Mouse (Mus musculus) limb, embryonic 13.5 days (tissue): ENCODE data around the gene Alas2. TPM values are rescaled to one million over a fixed set of nuclear protein-coding genes. Genes with fewer than 3 reads are reported as not detected.

Experiments used
- ATAC-seq: fragments of 200-750 bp; cut with Nextera tagmentation; 2 replicates; pipeline ENCODE4 v1.8.0; 2017; ENCODE audit warnings: low read depth, moderate number of reproducible peaks, moderate TSS enrichment; ENCODE audit not compliant: low FRiP score
- H3K27ac ChIP-seq: fragments of 300-500 bp; sonication (generic); 2 replicates; pipeline ENCODE4 v1.5.1; 2015; ENCODE audit warnings: inconsistent platforms, mild to moderate bottlenecking, moderate library complexity
- H3K27me3 ChIP-seq: fragments of 300-500 bp; sonication (generic); 2 replicates; pipeline ENCODE4 v1.6.1; 2015; ENCODE audit warnings: mild to moderate bottlenecking, inconsistent platforms
- H3K36me3 ChIP-seq: fragments of 300-500 bp; sonication (generic); 2 replicates; pipeline ENCODE4 v1.6.1; 2015; ENCODE audit warnings: inconsistent platforms, mild to moderate bottlenecking, moderate library complexity
- H3K4me1 ChIP-seq: fragments of 300-500 bp; sonication (generic); 2 replicates; pipeline ENCODE4 v1.6.1; 2015; ENCODE audit warnings: inconsistent platforms
- H3K4me2 ChIP-seq: fragments of 300-500 bp; sonication (generic); replicated peaks from 2 replicates; pipeline ENCODE4 v1.6.1; 2015; ENCODE audit warnings: inconsistent platforms, mild to moderate bottlenecking, moderate library complexity
- H3K4me3 ChIP-seq: fragments of 300-500 bp; sonication (generic); 2 replicates; pipeline ENCODE4 v1.5.1; 2015; ENCODE audit warnings: moderate library complexity, mild to moderate bottlenecking, inconsistent platforms
- H3K9ac ChIP-seq: fragments of 300-500 bp; sonication (generic); 2 replicates; pipeline ENCODE4 v1.6.1; 2015; ENCODE audit warnings: mild to moderate bottlenecking, inconsistent platforms
- H3K9me3 ChIP-seq: fragments of 300-500 bp; sonication (generic); 2 replicates; pipeline ENCODE4 v1.6.1; 2016; ENCODE audit warnings: inconsistent platforms
- WGBS: fragments of 180-500 bp; shearing (Covaris S2); methylation state at CpG from one replicate; pipeline ENCODE4 v1.1.7; 2015; 5-methylcytosine and 5-hydroxymethylcytosine counted together
- polyA plus RNA-seq: library from polyadenylated mRNA; unstranded; fragments of >200 nt; fragmentation: Nextera tagmentation; extraction: Ambion mirVana; gene quantifications from 2 replicates; pipeline ENCODE4 v1.2.1, GENCODE M21; 2015

Gene Alas2
- polyA plus RNA-seq = 45.8 and 48.7 TPM in 2 replicates

GRCm38 (mm10) chrX:150547239-150547638 is at the start of gene Alas2:
Alas2 (plus strand) TSS chrX:150547375.
- no peak within 1 kb of the TSS for H3K9ac ChIP-seq
- no peak within 1 kb of the TSS for H3K4me3 ChIP-seq
- no peak within 1 kb of the TSS for H3K4me2 ChIP-seq
- ATAC-seq = no peak
- no peaks in the 10 kb centered on the region for H3K4me1 ChIP-seq
- H3K9me3 ChIP-seq = no peaks in the 10 kb centered on the region
- peaks cover 6% of the 10 kb centered on the region; the same call in 1 of the 2 replicates for H3K36me3 ChIP-seq
- no peak within 1 kb of the TSS for H3K27ac ChIP-seq
- WGBS = 40% methylated on average over 5 of the region's 5 CpGs
- peaks cover 10% of the 10 kb centered on the region; the same call in 1 of the 2 replicates for H3K27me3 ChIP-seq

GRCm38 (mm10) chrX:150508696-150509095 is 38.5 kb upstream of the Alas2 start:
- H3K4me2 ChIP-seq = no peak overlapping the region
- no peak for ATAC-seq
- peaks cover 7% of the 10 kb centered on the region for H3K36me3 ChIP-seq
- H3K4me3 ChIP-seq = no peak overlapping the region
- 86% methylated on average over 6 of the region's 6 CpGs for WGBS
- no peaks in the 10 kb centered on the region for H3K27me3 ChIP-seq
- no peak overlapping the region for H3K27ac ChIP-seq
- no peak overlapping the region for H3K9ac ChIP-seq
- no peaks in the 10 kb centered on the region for H3K4me1 ChIP-seq
- H3K9me3 ChIP-seq = no peaks in the 10 kb centered on the region

GRCm38 (mm10) chrX:150510631-150511030 is 36.5 kb upstream of the Alas2 start:
- no peaks in the 10 kb centered on the region for H3K9me3 ChIP-seq
- 56% methylated on average over 4 of the region's 4 CpGs for WGBS
- H3K36me3 ChIP-seq = peaks cover 7% of the 10 kb centered on the region
- H3K27ac ChIP-seq = no peak overlapping the region
- no peak for ATAC-seq
- no peak overlapping the region for H3K4me3 ChIP-seq
- H3K4me1 ChIP-seq = no peaks in the 10 kb centered on the region
- H3K9ac ChIP-seq = no peak overlapping the region
- H3K4me2 ChIP-seq = no peak overlapping the region
- H3K27me3 ChIP-seq = no peaks in the 10 kb centered on the region

- H3K27me3 ChIP-seq = no peaks in the 10 kb centered on the region
- WGBS = 81% methylated on average over 6 of the region's 6 CpGs
- no peak overlapping the region for H3K4me3 ChIP-seq
- H3K27ac ChIP-seq = no peak overlapping the region; the same call in 1 of the 2 replicates
- H3K4me2 ChIP-seq = no peak overlapping the region
- H3K36me3 ChIP-seq = peaks cover 7% of the 10 kb centered on the region
- no peaks in the 10 kb centered on the region for H3K4me1 ChIP-seq
- H3K9me3 ChIP-seq = no peaks in the 10 kb centered on the region
- no peak overlapping the region for H3K9ac ChIP-seq
- no peak for ATAC-seq
Measured at GRCm38 (mm10) chrX:150511274-150511673, 35.9 kb upstream of the Alas2 start.

- H3K27ac ChIP-seq = no peak overlapping the region
- no peak for ATAC-seq
Measured at GRCm38 (mm10) chrX:150514127-150514526, 33.0 kb upstream of the Alas2 start.

GRCm38 (mm10) chrX:150516015-150516414 is 31.2 kb upstream of the Alas2 start:
- H3K27ac ChIP-seq = no peak overlapping the region
- no peaks in the 10 kb centered on the region for H3K27me3 ChIP-seq
- H3K36me3 ChIP-seq = no peaks in the 10 kb centered on the region
- H3K4me1 ChIP-seq = no peaks in the 10 kb centered on the region
- no peak overlapping the region for H3K4me3 ChIP-seq
- H3K9ac ChIP-seq = no peak overlapping the region
- ATAC-seq = no peak
- no peaks in the 10 kb centered on the region for H3K9me3 ChIP-seq
- no peak overlapping the region for H3K4me2 ChIP-seq

More at GRCm38 (mm10) chrX:150514127-150514526, 33.0 kb upstream of the Alas2 start:
- WGBS = 93% methylated on average over 1 of the region's 1 CpGs
- H3K4me2 ChIP-seq = no peak overlapping the region
- H3K9me3 ChIP-seq = no peaks in the 10 kb centered on the region
- no peak overlapping the region for H3K9ac ChIP-seq
- H3K4me3 ChIP-seq = no peak overlapping the region
- no peaks in the 10 kb centered on the region for H3K27me3 ChIP-seq
- H3K36me3 ChIP-seq = no peaks in the 10 kb centered on the region
- no peaks in the 10 kb centered on the region for H3K4me1 ChIP-seq

- H3K4me3 ChIP-seq = no peak overlapping the region
- WGBS = 81% methylated on average over 1 of the region's 1 CpGs
Measured at GRCm38 (mm10) chrX:150516477-150516876, 30.7 kb upstream of the Alas2 start.

GRCm38 (mm10) chrX:150540111-150540510 is 7.1 kb upstream of the Alas2 start:
- no peak for ATAC-seq
- no peak overlapping the region for H3K4me3 ChIP-seq
- no peak overlapping the region for H3K27ac ChIP-seq
- no peaks in the 10 kb centered on the region for H3K9me3 ChIP-seq
- H3K9ac ChIP-seq = no peak overlapping the region
- H3K4me2 ChIP-seq = no peak overlapping the region
- H3K36me3 ChIP-seq = 0 out of 2 replicates have a peak, but pooled peaks cover 3% of the 10 kb centered on the region
- H3K27me3 ChIP-seq = no peaks in the 10 kb centered on the region
- no peaks in the 10 kb centered on the region for H3K4me1 ChIP-seq
- 92% methylated on average over 2 of the region's 2 CpGs for WGBS

More at GRCm38 (mm10) chrX:150516477-150516876, 30.7 kb upstream of the Alas2 start:
- no peak overlapping the region for H3K9ac ChIP-seq
- no peaks in the 10 kb centered on the region for H3K27me3 ChIP-seq
- no peaks in the 10 kb centered on the region for H3K4me1 ChIP-seq
- H3K4me2 ChIP-seq = no peak overlapping the region
- no peak overlapping the region for H3K27ac ChIP-seq
- H3K9me3 ChIP-seq = no peaks in the 10 kb centered on the region
- no peak for ATAC-seq
- H3K36me3 ChIP-seq = no peaks in the 10 kb centered on the region

GRCm38 (mm10) chrX:150541684-150542083 is 5.5 kb upstream of the Alas2 start:
- H3K9me3 ChIP-seq = no peaks in the 10 kb centered on the region
- H3K27me3 ChIP-seq = no peaks in the 10 kb centered on the region
- no peak overlapping the region for H3K9ac ChIP-seq
- H3K36me3 ChIP-seq = 0 out of 2 replicates have a peak, but pooled peaks cover 3% of the 10 kb centered on the region
- no peak overlapping the region for H3K4me3 ChIP-seq
- no peaks in the 10 kb centered on the region for H3K4me1 ChIP-seq
- no peak overlapping the region for H3K27ac ChIP-seq
- ATAC-seq = no peak
- H3K4me2 ChIP-seq = no peak overlapping the region

GRCm38 (mm10) chrX:150549639-150550038 is 2.5 kb downstream of the Alas2 start:
- H3K4me3 ChIP-seq = no peak overlapping the region
- H3K27me3 ChIP-seq = peaks cover 12% of the 10 kb centered on the region; the same call in 1 of the 2 replicates
- ATAC-seq = no peak
- no peaks in the 10 kb centered on the region for H3K4me1 ChIP-seq
- no peak overlapping the region for H3K9ac ChIP-seq
- 97% methylated on average over 3 of the region's 3 CpGs for WGBS
- H3K27ac ChIP-seq = no peak overlapping the region
- H3K36me3 ChIP-seq = peaks cover 3% of the 10 kb centered on the region; the same call in 1 of the 2 replicates
- no peaks in the 10 kb centered on the region for H3K9me3 ChIP-seq
- no peak overlapping the region for H3K4me2 ChIP-seq

- ATAC-seq = no peak
- WGBS = 92% methylated on average over 2 of the region's 2 CpGs
- no peak overlapping the region for H3K4me2 ChIP-seq
- H3K9ac ChIP-seq = no peak overlapping the region
- H3K4me1 ChIP-seq = no peaks in the 10 kb centered on the region
- no peak overlapping the region for H3K27ac ChIP-seq
- no peak overlapping the region for H3K4me3 ChIP-seq
- no peaks in the 10 kb centered on the region for H3K9me3 ChIP-seq
- H3K27me3 ChIP-seq = peaks cover 12% of the 10 kb centered on the region; the same call in 1 of the 2 replicates
- H3K36me3 ChIP-seq = peaks cover 3% of the 10 kb centered on the region; the same call in 1 of the 2 replicates
Measured at GRCm38 (mm10) chrX:150551986-150552385, 4.8 kb downstream of the Alas2 start.

GRCm38 (mm10) chrX:150554032-150554431 is 6.9 kb downstream of the Alas2 start:
- H3K27me3 ChIP-seq = peaks cover 12% of the 10 kb centered on the region; the same call in 1 of the 2 replicates
- no peak overlapping the region for H3K4me3 ChIP-seq
- no peak overlapping the region for H3K9ac ChIP-seq
- H3K4me1 ChIP-seq = no peaks in the 10 kb centered on the region
- H3K9me3 ChIP-seq = no peaks in the 10 kb centered on the region
- no peak overlapping the region for H3K4me2 ChIP-seq
- no peak overlapping the region for H3K27ac ChIP-seq
- ATAC-seq = no peak
- 77% methylated on average over 3 of the region's 3 CpGs for WGBS
- peaks cover 3% of the 10 kb centered on the region; the same call in 1 of the 2 replicates for H3K36me3 ChIP-seq
